Mouse (Mus musculus): ENCODE data around the gene Dchs1. TPM values are rescaled to one million over a fixed set of nuclear protein-coding genes. Genes with fewer than 3 reads are reported as not detected.

The Dchs1 gene
- polyA plus RNA-seq, 1 experiment from 2014 or later = 5.6 TPM

DNA sequence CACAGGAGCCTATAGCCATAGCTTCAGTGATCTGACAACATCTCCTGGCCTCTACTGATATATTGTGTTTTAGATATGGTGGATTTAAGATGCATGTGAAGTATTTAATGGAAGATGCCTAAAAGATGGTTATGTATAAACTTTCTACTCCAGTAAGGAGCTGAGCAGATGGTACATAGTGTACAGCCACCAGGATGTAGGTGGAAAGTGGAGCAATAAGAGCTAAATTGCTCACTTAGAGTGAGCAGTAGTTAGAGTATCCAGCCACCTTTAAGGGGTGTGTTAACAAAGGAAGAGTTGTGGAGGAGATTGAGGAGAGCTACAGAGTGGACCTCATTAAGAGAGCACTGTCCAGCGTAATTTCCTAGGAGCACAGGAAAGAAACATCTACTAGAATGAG, 3.7 kb upstream of the Dchs1 start:
- Histone ChIP-seq H3K4me1 (replicated peaks; ENCODE audit: insufficient read depth, low read length) (peaks cover 7% of the 10 kb centered on the region), H3K27me3 (ENCODE audit: insufficient read depth, low read length) (no peaks in the 10 kb centered on the region), H3K4me3 (replicated peaks; ENCODE audit: low read depth, low read length) (no peak overlapping the region), H3K9ac (ENCODE audit: low read depth, low read length) (no peak overlapping the region), H3K9me3 (replicated peaks; ENCODE audit: low read length) (no peaks in the 10 kb centered on the region), H3K4me2 (ENCODE audit: low read length) (no peak overlapping the region), H3K36me3 (ENCODE audit: insufficient read depth, low read length) (no peaks in the 10 kb centered on the region), H3K27ac (no peak overlapping the region)
- TF ChIP-seq CTCF (IDR thresholded peaks at IDR 0.05; ENCODE audit: low read depth) = no peak
- ATAC-seq (replicated peaks; ENCODE audit: low FRiP score, low read depth) = no peak
- WGBS = 63% methylated on average over 1 of the region's 1 CpGs
- DNase-seq (ENCODE audit: low spot score) = no peak

- no peak for DNase-seq (ENCODE audit: low spot score)
- H3K9me3 ChIP-seq (replicated peaks; ENCODE audit: low read length) = no peaks in the 10 kb centered on the region
- no peak for TF ChIP-seq CTCF (IDR thresholded peaks at IDR 0.05; ENCODE audit: low read depth)
- H3K9ac ChIP-seq (ENCODE audit: low read depth, low read length) = peak overlapping the region; percentile 90
- H3K27ac ChIP-seq = peak overlapping the region; percentile 82
- peak; percentile 48; the same call in 1 of the 2 replicates for ATAC-seq (replicated peaks; ENCODE audit: low FRiP score, low read depth)
- H3K27me3 ChIP-seq (ENCODE audit: insufficient read depth, low read length) = no peaks in the 10 kb centered on the region
- H3K36me3 ChIP-seq (ENCODE audit: insufficient read depth, low read length) = 0 out of 2 replicates have a peak, but pooled peaks cover 2% of the 10 kb centered on the region
- H3K4me2 ChIP-seq (ENCODE audit: low read length) = peak overlapping the region; percentile 72
- peak overlapping the region; percentile 84 for H3K4me3 ChIP-seq (replicated peaks; ENCODE audit: low read depth, low read length)
- 4% methylated on average over 20 of the region's 20 CpGs for WGBS
- H3K4me1 ChIP-seq (replicated peaks; ENCODE audit: insufficient read depth, low read length) = peaks cover 12% of the 10 kb centered on the region
Observed at GRCm38 (mm10) chr7:105786506-105787284, 759 bp downstream of the Dchs1 start.

DNA sequence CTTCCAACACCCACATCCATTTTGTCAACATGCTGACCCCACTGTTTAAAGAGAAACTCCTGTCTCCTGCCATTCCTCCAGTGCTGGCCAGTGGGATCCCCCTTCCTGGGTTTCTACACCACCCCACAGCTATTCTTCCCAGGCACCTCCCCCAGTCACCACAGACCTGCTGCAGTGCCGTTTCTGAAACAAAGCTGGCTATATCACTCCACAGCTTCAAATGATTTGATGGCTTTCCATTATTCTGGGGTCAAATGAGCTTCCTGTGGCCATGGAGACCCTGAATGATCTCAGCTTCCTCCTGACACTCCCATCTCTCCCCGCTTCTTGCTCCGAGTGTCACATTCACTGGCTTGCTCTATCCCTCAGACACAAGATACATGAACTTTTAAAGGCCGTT, 2.9 kb downstream of the Dchs1 start:
- no peaks in the 10 kb centered on the region for H3K9me3 ChIP-seq (replicated peaks; ENCODE audit: low read length)
- WGBS = 22% methylated on average over 4 of the region's 4 CpGs
- no peak for TF ChIP-seq CTCF (IDR thresholded peaks at IDR 0.05; ENCODE audit: low read depth)
- H3K27ac ChIP-seq = no peak overlapping the region
- no peaks in the 10 kb centered on the region for H3K27me3 ChIP-seq (ENCODE audit: insufficient read depth, low read length)
- DNase-seq (ENCODE audit: low spot score) (peak; percentile 71), ATAC-seq (replicated peaks; ENCODE audit: low FRiP score, low read depth) (no peak)
- H3K9ac ChIP-seq (ENCODE audit: low read depth, low read length) = no peak overlapping the region
- H3K36me3 ChIP-seq (ENCODE audit: insufficient read depth, low read length) = 0 out of 2 replicates have a peak, but pooled peaks cover 4% of the 10 kb centered on the region
- 0 out of 2 replicates have a peak overlapping the region, but pooled peaks have one; percentile 13 for H3K4me2 ChIP-seq (ENCODE audit: low read length)
- peaks cover 12% of the 10 kb centered on the region for H3K4me1 ChIP-seq (replicated peaks; ENCODE audit: insufficient read depth, low read length)
- H3K4me3 ChIP-seq (replicated peaks; ENCODE audit: low read depth, low read length) = no peak overlapping the region

DNA sequence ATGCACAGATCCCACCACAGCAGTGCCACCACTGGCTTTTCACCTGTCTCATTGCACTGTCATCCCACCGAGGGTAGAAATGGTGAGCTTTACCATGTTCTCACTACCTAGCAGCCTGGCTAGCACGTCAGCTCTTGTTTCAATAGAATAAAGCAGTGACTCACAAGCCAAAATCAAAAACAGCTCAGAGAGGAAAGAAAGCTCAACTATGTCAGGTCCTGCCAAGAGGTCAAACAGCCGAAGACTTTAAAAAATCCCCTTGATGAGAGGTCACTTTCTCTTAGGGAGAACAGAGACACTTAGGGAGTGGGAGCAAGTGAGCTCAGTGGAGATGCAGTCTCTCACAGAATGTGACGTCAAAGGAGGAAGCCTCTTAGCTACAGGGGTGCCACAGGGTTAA, 3.6 kb downstream of the Dchs1 start:
- no peak for ATAC-seq (replicated peaks; ENCODE audit: low FRiP score, low read depth)
- WGBS = 33% methylated on average over 4 of the region's 4 CpGs
- H3K27me3 ChIP-seq (ENCODE audit: insufficient read depth, low read length) = no peaks in the 10 kb centered on the region
- no peak for TF ChIP-seq CTCF (IDR thresholded peaks at IDR 0.05; ENCODE audit: low read depth)
- H3K9me3 ChIP-seq (replicated peaks; ENCODE audit: low read length) = no peaks in the 10 kb centered on the region
- no peak overlapping the region for H3K4me3 ChIP-seq (replicated peaks; ENCODE audit: low read depth, low read length)
- no peak for DNase-seq (ENCODE audit: low spot score)
- no peak overlapping the region for H3K9ac ChIP-seq (ENCODE audit: low read depth, low read length)
- H3K4me2 ChIP-seq (ENCODE audit: low read length) = 0 out of 2 replicates have a peak overlapping the region, but pooled peaks have one; percentile 13
- H3K27ac ChIP-seq = no peak overlapping the region
- 0 out of 2 replicates have a peak, but pooled peaks cover 4% of the 10 kb centered on the region for H3K36me3 ChIP-seq (ENCODE audit: insufficient read depth, low read length)
- peaks cover 18% of the 10 kb centered on the region for H3K4me1 ChIP-seq (replicated peaks; ENCODE audit: insufficient read depth, low read length)

GRCm38 (mm10) chr7:105778553-105779265, 8.7 kb downstream of the Dchs1 start:
- H3K27me3 ChIP-seq (ENCODE audit: insufficient read depth, low read length) = no peaks in the 10 kb centered on the region
- H3K4me3 ChIP-seq (replicated peaks; ENCODE audit: low read depth, low read length) = no peak overlapping the region
- ATAC-seq (replicated peaks; ENCODE audit: low FRiP score, low read depth) (peak; percentile 73), DNase-seq (ENCODE audit: low spot score) (peak; percentile 68)
- H3K9me3 ChIP-seq (replicated peaks; ENCODE audit: low read length) = no peaks in the 10 kb centered on the region
- peak overlapping the region; percentile 35 for H3K4me2 ChIP-seq (ENCODE audit: low read length)
- WGBS = 8% methylated on average over 4 of the region's 4 CpGs
- 0 out of 2 replicates have a peak overlapping the region, but pooled peaks have one; percentile 23 for H3K9ac ChIP-seq (ENCODE audit: low read depth, low read length)
- H3K4me1 ChIP-seq (replicated peaks; ENCODE audit: insufficient read depth, low read length) = peaks cover 34% of the 10 kb centered on the region
- 0 out of 2 replicates have a peak, but pooled peaks cover 4% of the 10 kb centered on the region for H3K36me3 ChIP-seq (ENCODE audit: insufficient read depth, low read length)
- TF ChIP-seq CTCF (IDR thresholded peaks at IDR 0.05; ENCODE audit: low read depth) = no peak
- H3K27ac ChIP-seq = peak overlapping the region; percentile 87
